Mouse (Mus musculus) hematopoietic stem cell, adult 5-6 weeks (primary cell): ENCODE results near the gene Ica1l. TPM values are rescaled to one million over a fixed set of nuclear protein-coding genes. Genes with fewer than 3 reads are reported as not detected.

Experiments
- ATAC-seq, 2 experiments: fragments of 125-278 bp in 1 of 2; replicated peaks in 1 of 2; 2 replicates each; pipeline ENCODE4 v1.8.0; 2016 to 2017; ENCODE audit warnings: inconsistent platforms in 2 of 2, mild to moderate bottlenecking in 2 of 2, moderate number of reproducible peaks in 2 of 2, low read depth in 1 of 2, moderate TSS enrichment in 1 of 2; ENCODE audit not compliant: low FRiP score in 2 of 2, poor library complexity in 2 of 2, severe bottlenecking in 2 of 2, insufficient read depth in 1 of 2, low TSS enrichment in 1 of 2
- total RNA-seq: library from RNA; stranded (forward); fragments of 172-1452, 232-1000 nt; gene quantifications from 2 replicates; pipeline ENCODE4 v1.2.3, GENCODE M21; 2017

The Ica1l gene
- total RNA-seq, 1 experiment from 2014 or later = 1.1 TPM

GRCm38 (mm10) chr1:59995646-59996045 lies 47.3 kb downstream of the Ica1l start:
- ATAC-seq = 0 out of 4 replicates have a peak, but pooled peaks of 1 of the 2 experiments have one; percentile 9

- no peak for ATAC-seq
Observed at GRCm38 (mm10) chr1:59987399-59988040, 55.5 kb downstream of the Ica1l start.

GRCm38 (mm10) chr1:59986626-59987025 lies 56.4 kb downstream of the Ica1l start:
- ATAC-seq = no peak

- peak in 1 of 2 experiments; percentile 59; a peak in 2 of 4 replicates for ATAC-seq
Observed at GRCm38 (mm10) chr1:59967291-59967690, 75.7 kb downstream of the Ica1l start.

GRCm38 (mm10) chr1:59966171-59966785 lies 76.7 kb downstream of the Ica1l start:
- ATAC-seq = no peak

GRCm38 (mm10) chr1:59959941-59960340 lies 83.0 kb downstream of the Ica1l start:
- ATAC-seq = no peak

GRCm38 (mm10) chr1:59957206-59957605 lies 85.8 kb downstream of the Ica1l start:
- no peak for ATAC-seq

GRCm38 (mm10) chr1:59947509-59947908 lies 95.5 kb downstream of the Ica1l start:
- ATAC-seq = no peak

- ATAC-seq = no peak
Observed at GRCm38 (mm10) chr1:59945969-59946368, 97.0 kb downstream of the Ica1l start.

GRCm38 (mm10) chr1:59943825-59944224 lies 99.2 kb downstream of the Ica1l start:
- ATAC-seq = no peak

- no peak for ATAC-seq
Observed at GRCm38 (mm10) chr1:59942057-59942790, 100.8 kb downstream of the Ica1l start.

- no peak for ATAC-seq
Observed at GRCm38 (mm10) chr1:59941063-59941462, 101.9 kb downstream of the Ica1l start.

GRCm38 (mm10) chr1:59932991-59933390 lies 110.0 kb downstream of the Ica1l start:
- no peak for ATAC-seq

Other genes starting within 250 kb of the Ica1l start
- gene Fam117b, start 130.2 kb downstream of the Ica1l start, total RNA-seq = 25.0 and 31.0 TPM in 2 replicates
- gene Carf, start 55.1 kb upstream of the Ica1l start, total RNA-seq = 10.0 and 13.6 TPM in 2 replicates
- gene Wdr12, start 55.5 kb upstream of the Ica1l start, total RNA-seq = 73.5 and 134 TPM in 2 replicates
- gene Nbeal1, start 137.4 kb upstream of the Ica1l start, total RNA-seq = 15.0 and 18.3 TPM in 2 replicates